13 mouse cellular contexts compared by ENCODE assay signal in genomic region chr12:28999963-29000451, GRCm38 (mm10).
DNase-seq lines count a peak whose midpoint lies in the region; ATAC-seq lines count a peak whose summit lies in the region.
"Had no signal": no experiment of that assay in that cellular context is flagged by ENCODE, and none has a peak within 500 bp of the region (broad histone marks: within the 10 kb centered on the region; RNA-seq: fewer than 3 reads in every experiment).

No protein-coding gene starts in this region.

- no peak overlapping the region for H3K9ac ChIP-seq in kidney, embryonic 16.5 days (replicated peaks; ENCODE audit: low read length)
- H3K9ac ChIP-seq in embryonic facial prominence, embryonic 14.5 days (ENCODE audit: low read depth, low read length): no peak overlapping the region
- H3K9ac ChIP-seq in limb, embryonic 11.5 days (ENCODE audit: low read length): no peak overlapping the region
- H3K9ac ChIP-seq: liver, embryonic 15.5 days had no signal

- no peaks in the 10 kb centered on the region for H3K9me3 ChIP-seq in kidney, embryonic 16.5 days (ENCODE audit: low read length)
- H3K9me3 ChIP-seq in embryonic facial prominence, embryonic 14.5 days (ENCODE audit: control insufficient read depth, low read length): no peaks in the 10 kb centered on the region
- H3K9me3 ChIP-seq in limb, embryonic 11.5 days (ENCODE audit: control insufficient read depth, low read length): no peaks in the 10 kb centered on the region
- H3K9me3 ChIP-seq: liver, embryonic 15.5 days had no signal

- DNase-seq in adrenal gland, postnatal 10 days: peak; percentile 19
- no peak for DNase-seq in adrenal gland, postnatal 4 days (ENCODE audit: low spot score in 2 of 2)
- peak; percentile 6 for DNase-seq in kidney, adult 11 months
- DNase-seq in embryonic facial prominence, embryonic 14.5 days (ENCODE audit: low spot score): peak; percentile 17
- peak; percentile 47 for DNase-seq in limb, embryonic 11.5 days (ENCODE audit: low spot score)
- no peak for DNase-seq in ovary, postnatal 10 days (ENCODE audit: low spot score)
- no peak for DNase-seq in gastrocnemius, adult 18-20 months (ENCODE audit: low spot score)
- DNase-seq: cerebellum, postnatal 25 days; thymus, adult 2 months had no signal

- H3K4me3 ChIP-seq in kidney, embryonic 16.5 days (ENCODE audit: low read length): no peak overlapping the region
- H3K4me3 ChIP-seq in embryonic facial prominence, embryonic 14.5 days (ENCODE audit: low read depth, low read length): no peak overlapping the region
- H3K4me3 ChIP-seq in limb, embryonic 11.5 days (ENCODE audit: low read depth, low read length): no peak overlapping the region
- H3K4me3 ChIP-seq: layer of hippocampus, adult 2 months; liver, embryonic 15.5 days had no signal

- H3K36me3 ChIP-seq in kidney, embryonic 16.5 days (ENCODE audit: insufficient read depth, low read length): no peaks in the 10 kb centered on the region
- H3K36me3 ChIP-seq in embryonic facial prominence, embryonic 14.5 days (ENCODE audit: control insufficient read depth, insufficient read depth, low read length): no peaks in the 10 kb centered on the region
- H3K36me3 ChIP-seq in limb, embryonic 11.5 days (ENCODE audit: control insufficient read depth, insufficient read depth, low read length): no peaks in the 10 kb centered on the region
- H3K36me3 ChIP-seq: liver, embryonic 15.5 days had no signal

- H3K4me2 ChIP-seq in kidney, embryonic 16.5 days (replicated peaks; ENCODE audit: low read depth, low read length): no peak overlapping the region
- no peak overlapping the region for H3K4me2 ChIP-seq in embryonic facial prominence, embryonic 14.5 days (ENCODE audit: low read depth, low read length)
- H3K4me2 ChIP-seq in limb, embryonic 11.5 days (ENCODE audit: low read depth, severe bottlenecking): no peak overlapping the region
- H3K4me2 ChIP-seq: liver, embryonic 15.5 days had no signal

- no peak for ATAC-seq in kidney, embryonic 16.5 days (ENCODE audit: low FRiP score, low TSS enrichment)
- no peak for ATAC-seq in embryonic facial prominence, embryonic 14.5 days (ENCODE audit: low read depth)
- ATAC-seq in limb, embryonic 11.5 days (ENCODE audit: insufficient number of reproducible peaks, low FRiP score, low TSS enrichment, low read depth): no peak

- H3K4me1 ChIP-seq in kidney, embryonic 16.5 days (ENCODE audit: insufficient read depth, low read length): peaks cover 12% of the 10 kb centered on the region
- no peaks in the 10 kb centered on the region for H3K4me1 ChIP-seq in embryonic facial prominence, embryonic 14.5 days (ENCODE audit: control insufficient read depth, insufficient read depth, low read length)
- peaks cover 3% of the 10 kb centered on the region; the same call in 1 of the 2 replicates for H3K4me1 ChIP-seq in limb, embryonic 11.5 days (ENCODE audit: control insufficient read depth, insufficient read depth, low read length)
- H3K4me1 ChIP-seq: liver, embryonic 15.5 days had no signal

- 35% methylated on average over 6 of the region's 6 CpGs for whole genome bisulfite sequencing in kidney, embryonic 16.5 days
- 48% methylated on average over 6 of the region's 6 CpGs for WGBS in embryonic facial prominence, embryonic 14.5 days
- WGBS in limb, embryonic 11.5 days: 29% methylated on average over 6 of the region's 6 CpGs

- no peaks in the 10 kb centered on the region for H3K27me3 ChIP-seq in kidney, embryonic 16.5 days (ENCODE audit: insufficient read depth, low read length)
- no peaks in the 10 kb centered on the region for H3K27me3 ChIP-seq in embryonic facial prominence, embryonic 14.5 days (replicated peaks; ENCODE audit: control insufficient read depth, insufficient read depth, low read length)
- H3K27me3 ChIP-seq in limb, embryonic 11.5 days (ENCODE audit: control insufficient read depth, insufficient read depth, low read length): no peaks in the 10 kb centered on the region
- H3K27me3 ChIP-seq: liver, embryonic 15.5 days had no signal

- no peak overlapping the region for H3K27ac ChIP-seq in kidney, embryonic 16.5 days (ENCODE audit: low read length)
- H3K27ac ChIP-seq in embryonic facial prominence, embryonic 14.5 days (replicated peaks; ENCODE audit: low read depth, low read length): no peak overlapping the region
- no peak overlapping the region for H3K27ac ChIP-seq in limb, embryonic 11.5 days (replicated peaks; ENCODE audit: low read depth, low read length)
- H3K27ac ChIP-seq: layer of hippocampus, adult 2 months; liver, embryonic 15.5 days; macrophage had no signal

Comparison
In these comparisons a context has a peak if more than half of its experiments do, and no peak if none do; other contexts are left out.
1. DNase-seq: peak in adrenal gland, postnatal 10 days (single experiment), kidney, adult 11 months (single experiment), embryonic facial prominence, embryonic 14.5 days (single experiment) and limb, embryonic 11.5 days (single experiment); none in adrenal gland, postnatal 4 days (0 of 2), ovary, postnatal 10 days (single experiment) and gastrocnemius, adult 18-20 months (single experiment).